Mouse (Mus musculus) hindbrain, embryonic 13.5 days (tissue): Measurements from ENCODE around the gene Alox5. TPM values are rescaled to one million over a fixed set of nuclear protein-coding genes. Genes with fewer than 3 reads are reported as not detected.

Experiments used
- ATAC-seq: fragments of 200-750 bp; cut with Nextera tagmentation; 2 replicates; pipeline ENCODE4 v1.8.0; 2017; ENCODE audit warnings: moderate TSS enrichment; ENCODE audit not compliant: low FRiP score
- H3K27ac ChIP-seq: fragments of 300-500 bp; sonication (generic); 2 replicates; pipeline ENCODE4 v1.5.1; 2015; ENCODE audit warnings: inconsistent platforms, mild to moderate bottlenecking, moderate library complexity
- H3K27me3 ChIP-seq: fragments of 300-500 bp; sonication (generic); 2 replicates; pipeline ENCODE4 v1.6.1; 2015; ENCODE audit warnings: mild to moderate bottlenecking, inconsistent platforms
- H3K36me3 ChIP-seq: fragments of 300-500 bp; sonication (generic); 2 replicates; pipeline ENCODE4 v1.6.1; 2015; ENCODE audit warnings: mild to moderate bottlenecking, inconsistent platforms
- H3K4me1 ChIP-seq: fragments of 300-500 bp; sonication (generic); replicated peaks from 2 replicates; pipeline ENCODE4 v1.6.1; 2015; ENCODE audit warnings: inconsistent platforms
- H3K4me2 ChIP-seq: fragments of 300-500 bp; sonication (generic); 2 replicates; pipeline ENCODE4 v1.6.1; 2015; ENCODE audit warnings: inconsistent platforms, mild to moderate bottlenecking, moderate library complexity
- H3K4me3 ChIP-seq: fragments of 300-500 bp; sonication (generic); 2 replicates; pipeline ENCODE4 v1.5.1; 2015; ENCODE audit warnings: mild to moderate bottlenecking, inconsistent platforms
- H3K9ac ChIP-seq: fragments of 300-500 bp; sonication (generic); 2 replicates; pipeline ENCODE4 v1.6.1; 2015; ENCODE audit warnings: mild to moderate bottlenecking, inconsistent platforms
- H3K9me3 ChIP-seq: fragments of 300-500 bp; sonication (generic); 2 replicates; pipeline ENCODE4 v1.6.1; 2016; ENCODE audit warnings: inconsistent platforms
- WGBS: fragments of 180-500 bp; shearing (Covaris S2); methylation state at CpG from one replicate; pipeline ENCODE4 v1.1.7; 2015; 5-methylcytosine and 5-hydroxymethylcytosine counted together
- polyA plus RNA-seq: library from polyadenylated mRNA; unstranded; fragments of >200 nt; fragmentation: Nextera tagmentation; extraction: Ambion mirVana; gene quantifications from 2 replicates; pipeline ENCODE4 v1.2.1, GENCODE M21; 2015

The Alox5 gene
- polyA plus RNA-seq, 1 experiment from 2014 or later, result 0.73 TPM

GRCm38 (mm10) chr6:116440849-116441248 is 20.1 kb downstream of the Alox5 start:
- Histone ChIP-seq H3K4me1 (no peaks in the 10 kb centered on the region), H3K27ac (no peak overlapping the region), H3K9ac (no peak overlapping the region), H3K36me3 (no peaks in the 10 kb centered on the region), H3K4me2 (no peak overlapping the region), H3K9me3 (no peaks in the 10 kb centered on the region), H3K4me3 (no peak overlapping the region), H3K27me3 (no peaks in the 10 kb centered on the region)
- ATAC-seq, result no peak
- WGBS, result 91% methylated on average over 4 of the region's 4 CpGs

- H3K4me1 ChIP-seq, result no peaks in the 10 kb centered on the region
- H3K36me3 ChIP-seq, result no peaks in the 10 kb centered on the region
- H3K27me3 ChIP-seq, result no peaks in the 10 kb centered on the region
- no peak overlapping the region for H3K4me2 ChIP-seq
- ATAC-seq, result no peak
- WGBS, result 77% methylated on average over 4 of the region's 4 CpGs
- no peak overlapping the region for H3K4me3 ChIP-seq
- no peak overlapping the region for H3K27ac ChIP-seq
- H3K9me3 ChIP-seq, result no peaks in the 10 kb centered on the region
- no peak overlapping the region for H3K9ac ChIP-seq
These were observed 20.5 kb downstream of the Alox5 start for GRCm38 (mm10) chr6:116440447-116440846.

GRCm38 (mm10) chr6:116439531-116439930 is 21.4 kb downstream of the Alox5 start:
- no peak overlapping the region for H3K4me2 ChIP-seq
- 88% methylated on average over 6 of the region's 6 CpGs for WGBS
- H3K27me3 ChIP-seq, result no peaks in the 10 kb centered on the region
- H3K4me3 ChIP-seq, result no peak overlapping the region
- H3K27ac ChIP-seq, result no peak overlapping the region
- H3K36me3 ChIP-seq, result no peaks in the 10 kb centered on the region
- ATAC-seq, result no peak
- no peaks in the 10 kb centered on the region for H3K4me1 ChIP-seq
- no peaks in the 10 kb centered on the region for H3K9me3 ChIP-seq
- no peak overlapping the region for H3K9ac ChIP-seq

- no peak overlapping the region for H3K27ac ChIP-seq
- no peak overlapping the region for H3K4me3 ChIP-seq
- no peak overlapping the region for H3K4me2 ChIP-seq
- no peaks in the 10 kb centered on the region for H3K4me1 ChIP-seq
- ATAC-seq, result no peak
- no peak overlapping the region for H3K9ac ChIP-seq
- no peaks in the 10 kb centered on the region for H3K27me3 ChIP-seq
- no peaks in the 10 kb centered on the region for H3K9me3 ChIP-seq
- WGBS, result 82% methylated on average over 6 of the region's 6 CpGs
- H3K36me3 ChIP-seq, result no peaks in the 10 kb centered on the region
These were observed 22.1 kb downstream of the Alox5 start for GRCm38 (mm10) chr6:116438864-116439263.

GRCm38 (mm10) chr6:116428282-116428681 is 32.7 kb downstream of the Alox5 start:
- H3K9ac ChIP-seq, result no peak overlapping the region
- H3K36me3 ChIP-seq, result no peaks in the 10 kb centered on the region
- WGBS, result 69% methylated on average over 5 of the region's 5 CpGs
- H3K9me3 ChIP-seq, result peaks cover 5% of the 10 kb centered on the region; the same call in 1 of the 2 replicates
- H3K4me2 ChIP-seq, result no peak overlapping the region
- no peaks in the 10 kb centered on the region for H3K4me1 ChIP-seq
- no peak overlapping the region for H3K27ac ChIP-seq
- no peak overlapping the region for H3K4me3 ChIP-seq
- no peak for ATAC-seq
- H3K27me3 ChIP-seq, result no peaks in the 10 kb centered on the region

GRCm38 (mm10) chr6:116427552-116427951 is 33.4 kb downstream of the Alox5 start:
- peaks cover 5% of the 10 kb centered on the region; the same call in 1 of the 2 replicates for H3K9me3 ChIP-seq
- no peak overlapping the region for H3K27ac ChIP-seq
- ATAC-seq, result no peak
- no peak overlapping the region for H3K4me3 ChIP-seq
- H3K27me3 ChIP-seq, result no peaks in the 10 kb centered on the region
- WGBS, result 93% methylated on average over 3 of the region's 3 CpGs
- no peaks in the 10 kb centered on the region for H3K4me1 ChIP-seq
- no peak overlapping the region for H3K9ac ChIP-seq
- H3K4me2 ChIP-seq, result no peak overlapping the region
- no peaks in the 10 kb centered on the region for H3K36me3 ChIP-seq

GRCm38 (mm10) chr6:116423664-116424063 is 37.3 kb downstream of the Alox5 start:
- ATAC-seq, result no peak

GRCm38 (mm10) chr6:116422991-116423390 is 38.0 kb downstream of the Alox5 start:
- no peak overlapping the region for H3K4me3 ChIP-seq
- no peak for ATAC-seq

More at GRCm38 (mm10) chr6:116423664-116424063, 37.3 kb downstream of the Alox5 start:
- Histone ChIP-seq H3K27me3 (no peaks in the 10 kb centered on the region), H3K4me2 (no peak overlapping the region), H3K4me3 (no peak overlapping the region), H3K27ac (no peak overlapping the region), H3K9me3 (no peaks in the 10 kb centered on the region), H3K4me1 (no peaks in the 10 kb centered on the region), H3K9ac (no peak overlapping the region), H3K36me3 (no peaks in the 10 kb centered on the region)
- 74% methylated on average over 2 of the region's 2 CpGs for WGBS

GRCm38 (mm10) chr6:116420271-116420670 is 40.7 kb downstream of the Alox5 start:
- Histone ChIP-seq H3K4me3 (no peak overlapping the region), H3K4me2 (no peak overlapping the region), H3K27ac (no peak overlapping the region), H3K36me3 (no peaks in the 10 kb centered on the region), H3K27me3 (no peaks in the 10 kb centered on the region), H3K9ac (no peak overlapping the region), H3K4me1 (peaks cover 5% of the 10 kb centered on the region), H3K9me3 (no peaks in the 10 kb centered on the region)
- 90% methylated on average over 10 of the region's 10 CpGs for WGBS
- ATAC-seq, result no peak

More at GRCm38 (mm10) chr6:116422991-116423390, 38.0 kb downstream of the Alox5 start:
- Histone ChIP-seq H3K36me3 (no peaks in the 10 kb centered on the region), H3K27me3 (no peaks in the 10 kb centered on the region), H3K9me3 (no peaks in the 10 kb centered on the region), H3K4me2 (no peak overlapping the region), H3K4me1 (peaks cover 5% of the 10 kb centered on the region), H3K9ac (no peak overlapping the region), H3K27ac (no peak overlapping the region)
- 91% methylated on average over 7 of the region's 7 CpGs for WGBS

- WGBS, result 75% methylated on average over 6 of the region's 6 CpGs
- Histone ChIP-seq H3K9me3 (no peaks in the 10 kb centered on the region), H3K4me2 (no peak overlapping the region), H3K4me1 (peaks cover 5% of the 10 kb centered on the region), H3K4me3 (no peak overlapping the region), H3K27ac (no peak overlapping the region), H3K9ac (no peak overlapping the region), H3K36me3 (no peaks in the 10 kb centered on the region), H3K27me3 (no peaks in the 10 kb centered on the region)
- ATAC-seq, result no peak
These were observed 41.3 kb downstream of the Alox5 start for GRCm38 (mm10) chr6:116419699-116420098.

GRCm38 (mm10) chr6:116418487-116418886 is 42.5 kb downstream of the Alox5 start:
- no peak overlapping the region for H3K9ac ChIP-seq
- peaks cover 5% of the 10 kb centered on the region for H3K4me1 ChIP-seq
- no peaks in the 10 kb centered on the region for H3K36me3 ChIP-seq
- H3K27me3 ChIP-seq, result no peaks in the 10 kb centered on the region
- no peak overlapping the region for H3K27ac ChIP-seq
- no peak; the same call in 1 of the 2 replicates for ATAC-seq
- no peak overlapping the region for H3K4me2 ChIP-seq
- WGBS, result 81% methylated on average over 1 of the region's 1 CpGs
- H3K4me3 ChIP-seq, result no peak overlapping the region
- no peaks in the 10 kb centered on the region for H3K9me3 ChIP-seq

- ATAC-seq, result no peak
- Histone ChIP-seq H3K4me2 (no peak overlapping the region), H3K36me3 (peaks cover 7% of the 10 kb centered on the region), H3K9me3 (no peaks in the 10 kb centered on the region), H3K4me3 (no peak overlapping the region), H3K4me1 (peaks cover 5% of the 10 kb centered on the region), H3K9ac (no peak overlapping the region), H3K27me3 (no peaks in the 10 kb centered on the region), H3K27ac (no peak overlapping the region)
- WGBS, result 66% methylated on average over 6 of the region's 6 CpGs
These were observed 43.3 kb downstream of the Alox5 start for GRCm38 (mm10) chr6:116417518-116418315.

GRCm38 (mm10) chr6:116416000-116416552 is 44.9 kb downstream of the Alox5 start:
- WGBS, result 89% methylated on average over 6 of the region's 6 CpGs
- H3K4me2 ChIP-seq, result no peak overlapping the region
- H3K36me3 ChIP-seq, result peaks cover 23% of the 10 kb centered on the region
- H3K27me3 ChIP-seq, result no peaks in the 10 kb centered on the region
- H3K9me3 ChIP-seq, result no peaks in the 10 kb centered on the region
- ATAC-seq, result no peak
- H3K4me3 ChIP-seq, result no peak overlapping the region
- H3K4me1 ChIP-seq, result peaks cover 5% of the 10 kb centered on the region
- H3K27ac ChIP-seq, result no peak overlapping the region
- no peak overlapping the region for H3K9ac ChIP-seq
